Mouse (Mus musculus): Measurements from ENCODE around the gene Gm20547. TPM values are rescaled to one million over a fixed set of nuclear protein-coding genes. Genes with fewer than 3 reads are reported as not detected.
"Not testable (repeated sequence)": the region's sequence is repeated elsewhere in the genome, so short reads cannot be mapped to it uniquely, and the experiment has no call there.

Gene Gm20547
- polyA plus RNA-seq, 1 experiment from 2014 or later = not detected

GRCm38 (mm10) chr17:34902895-34903294 is 21.1 kb upstream of the Gm20547 start:
- TF ChIP-seq CTCF (IDR thresholded peaks at IDR 0.05; ENCODE audit: low read depth) (no peak), EP300 (IDR thresholded peaks at IDR 0.05; ENCODE audit: low read depth) (no peak)
- ATAC-seq = no peak
- Histone ChIP-seq H3K4me1 (ENCODE audit: insufficient read depth) (peaks cover 6% of the 10 kb centered on the region), H3K27ac (ENCODE audit: low read depth) (no peak overlapping the region), H3K36me3 (replicated peaks; ENCODE audit: insufficient read depth, low read length) (peaks cover 42% of the 10 kb centered on the region), H3K4me3 (ENCODE audit: low read depth, low read length) (no peak overlapping the region), H3K4me2 (ENCODE audit: low read depth, low read length) (no peak overlapping the region), H3K9ac (replicated peaks) (no peak overlapping the region), H3K9me3 (ENCODE audit: low read length) (no peaks in the 10 kb centered on the region), H3K27me3 (ENCODE audit: insufficient read depth, low read length) (no peaks in the 10 kb centered on the region)
- 84% methylated on average over 9 of the region's 9 CpGs for WGBS (ENCODE audit: insufficient replicate concordance)
- no peak for DNase-seq

- H3K36me3 ChIP-seq (replicated peaks; ENCODE audit: insufficient read depth, low read length) = peaks cover 33% of the 10 kb centered on the region
- not testable (repeated sequence) for H3K4me2 ChIP-seq (ENCODE audit: low read depth, low read length); H3K27me3 ChIP-seq (ENCODE audit: insufficient read depth, low read length); H3K9ac ChIP-seq (replicated peaks); H3K4me3 ChIP-seq (ENCODE audit: low read depth, low read length); H3K9me3 ChIP-seq (ENCODE audit: low read length); H3K27ac ChIP-seq (ENCODE audit: low read depth); DNase-seq; ATAC-seq
- peaks cover 12% of the 10 kb centered on the region for H3K4me1 ChIP-seq (ENCODE audit: insufficient read depth)
- 78% methylated on average over 9 of the region's 10 CpGs for WGBS (ENCODE audit: insufficient replicate concordance)
Observed at GRCm38 (mm10) chr17:34901948-34902347, 20.1 kb upstream of the Gm20547 start.

- H3K9me3 ChIP-seq (ENCODE audit: low read length); H3K27me3 ChIP-seq (ENCODE audit: insufficient read depth, low read length); ATAC-seq; H3K27ac ChIP-seq (ENCODE audit: low read depth); DNase-seq; H3K4me2 ChIP-seq (ENCODE audit: low read depth, low read length); H3K4me3 ChIP-seq (ENCODE audit: low read depth, low read length); H3K9ac ChIP-seq (replicated peaks): not testable (repeated sequence)
- H3K36me3 ChIP-seq (replicated peaks; ENCODE audit: insufficient read depth, low read length) = peaks cover 22% of the 10 kb centered on the region
- peaks cover 19% of the 10 kb centered on the region for H3K4me1 ChIP-seq (ENCODE audit: insufficient read depth)
Observed at GRCm38 (mm10) chr17:34900826-34901225, 19.0 kb upstream of the Gm20547 start.

GRCm38 (mm10) chr17:34899890-34900243 is 18.0 kb upstream of the Gm20547 start:
- Histone ChIP-seq H3K27ac (ENCODE audit: low read depth) (peak overlapping the region; percentile 94), H3K4me3 (ENCODE audit: low read depth, low read length) (peak overlapping the region; percentile 90), H3K36me3 (replicated peaks; ENCODE audit: insufficient read depth, low read length) (peaks cover 12% of the 10 kb centered on the region; the same call in 1 of the 2 replicates), H3K9ac (replicated peaks) (peak overlapping the region; percentile 87), H3K27me3 (ENCODE audit: insufficient read depth, low read length) (no peaks in the 10 kb centered on the region), H3K9me3 (ENCODE audit: low read length) (no peaks in the 10 kb centered on the region), H3K4me1 (ENCODE audit: insufficient read depth) (peaks cover 20% of the 10 kb centered on the region), H3K4me2 (ENCODE audit: low read depth, low read length) (peak overlapping the region; percentile 97)
- WGBS (ENCODE audit: insufficient replicate concordance) = under 1% methylated on average over 5 of the region's 5 CpGs
- TF ChIP-seq EP300 (IDR thresholded peaks at IDR 0.05; ENCODE audit: low read depth) (no peak), CTCF (IDR thresholded peaks at IDR 0.05; ENCODE audit: low read depth) (no peak)
- DNase-seq (no peak), ATAC-seq (no peak)

GRCm38 (mm10) chr17:34899053-34899889 is 17.4 kb upstream of the Gm20547 start:
- Histone ChIP-seq H3K4me3 (ENCODE audit: low read depth, low read length) (peak overlapping the region; percentile 90), H3K36me3 (replicated peaks; ENCODE audit: insufficient read depth, low read length) (peaks cover 11% of the 10 kb centered on the region; the same call in 1 of the 2 replicates), H3K9me3 (ENCODE audit: low read length) (no peaks in the 10 kb centered on the region), H3K27ac (ENCODE audit: low read depth) (peak overlapping the region; percentile 94), H3K4me1 (ENCODE audit: insufficient read depth) (peaks cover 24% of the 10 kb centered on the region), H3K4me2 (ENCODE audit: low read depth, low read length) (peak overlapping the region; percentile 97), H3K9ac (replicated peaks) (peak overlapping the region; percentile 87), H3K27me3 (ENCODE audit: insufficient read depth, low read length) (no peaks in the 10 kb centered on the region)
- ATAC-seq (no peak; the same call in 1 of the 2 replicates), DNase-seq (peak; percentile 62)
- WGBS (ENCODE audit: insufficient replicate concordance) = 2% methylated on average over 32 of the region's 45 CpGs
- TF ChIP-seq EP300 (IDR thresholded peaks at IDR 0.05; ENCODE audit: low read depth) = no peak
- TF ChIP-seq CTCF (IDR thresholded peaks at IDR 0.05; ENCODE audit: low read depth) = no peak

GRCm38 (mm10) chr17:34898706-34899052 is 16.8 kb upstream of the Gm20547 start:
- Histone ChIP-seq H3K4me1 (ENCODE audit: insufficient read depth) (peaks cover 24% of the 10 kb centered on the region), H3K4me3 (ENCODE audit: low read depth, low read length) (peak overlapping the region; percentile 90), H3K9me3 (ENCODE audit: low read length) (no peaks in the 10 kb centered on the region)

More at GRCm38 (mm10) chr17:34898706-34899052, 16.8 kb upstream of the Gm20547 start:
- TF ChIP-seq CTCF (IDR thresholded peaks at IDR 0.05; ENCODE audit: low read depth) (no peak), EP300 (IDR thresholded peaks at IDR 0.05; ENCODE audit: low read depth) (no peak)
- H3K27me3 ChIP-seq (ENCODE audit: insufficient read depth, low read length) = no peaks in the 10 kb centered on the region
- H3K4me2 ChIP-seq (ENCODE audit: low read depth, low read length) = peak overlapping the region; percentile 97
- no peak for DNase-seq
- peak overlapping the region; percentile 94 for H3K27ac ChIP-seq (ENCODE audit: low read depth)
- H3K36me3 ChIP-seq (replicated peaks; ENCODE audit: insufficient read depth, low read length) = peaks cover 11% of the 10 kb centered on the region; the same call in 1 of the 2 replicates
- peak overlapping the region; percentile 87 for H3K9ac ChIP-seq (replicated peaks)
- ATAC-seq = no peak
- 0% methylated on average over 21 of the region's 47 CpGs for WGBS (ENCODE audit: insufficient replicate concordance)
